Mouse (Mus musculus) spleen, adult 2 months (tissue): ENCODE measurements around the gene Ces1g.

Experiments
- CTCF ChIP-seq: fragments of 200-500 bp; IDR thresholded peaks from 2 replicates; pipeline ENCODE4 v1.5.1; 2011; ENCODE audit warnings: mild to moderate bottlenecking, inconsistent platforms; ENCODE audit not compliant: insufficient read depth, insufficient read length, insufficient replicate concordance; ENCODE audit errors: extremely low read depth
- POLR2A ChIP-seq: fragments of 200-500 bp; IDR thresholded peaks from 2 replicates; pipeline ENCODE4 v1.6.1; 2011; ENCODE audit warnings: low read depth, low read length, inconsistent platforms

GRCm38 (mm10) chr8:93379625-93380024 is 42.5 kb upstream of the Ces1g start, which contains the start of gene Ces1h:
- TF ChIP-seq POLR2A (no peak), CTCF (no peak)
